Mouse (Mus musculus) spleen, postnatal 4 days (tissue): ENCODE results near the gene Epb41.

Experiments
- DNase-seq, 2 experiments: peaks; one replicate each; pipeline ENCODE4 v3.0.0; 2022; ENCODE audit warnings: low spot score in 2 of 2

The Epb41 gene

GRCm38 (mm10) chr4:131898503-131899179 lies 176.5 kb downstream of the Epb41 start:
- DNase-seq: no peak

- no peak for DNase-seq
These were observed 177.3 kb downstream of the Epb41 start for GRCm38 (mm10) chr4:131897787-131898186.

DNA sequence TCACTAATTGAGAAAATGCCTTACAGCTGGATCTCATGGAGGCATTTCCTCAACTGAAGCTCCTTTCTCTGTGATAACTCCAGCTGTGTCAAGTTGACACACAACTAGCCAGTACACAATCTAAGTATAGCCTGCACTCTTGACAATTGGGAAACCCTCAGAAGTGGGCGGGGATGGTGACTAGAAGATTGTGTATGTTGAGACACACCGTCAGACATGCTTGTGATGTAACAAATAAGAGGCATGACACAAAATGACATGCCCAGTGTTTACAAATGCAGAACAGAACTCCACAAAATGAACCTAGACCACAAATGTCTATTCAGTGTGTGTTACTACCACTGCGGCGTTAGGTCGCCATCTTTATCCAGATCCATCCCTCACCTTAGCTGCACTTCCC lies 178.0 kb downstream of the Epb41 start:
- no peak for DNase-seq

- no peak for DNase-seq
These were observed 184.4 kb downstream of the Epb41 start for GRCm38 (mm10) chr4:131890692-131891091.

- DNase-seq: no peak
These were observed 186.6 kb downstream of the Epb41 start for GRCm38 (mm10) chr4:131888564-131888963.

DNA sequence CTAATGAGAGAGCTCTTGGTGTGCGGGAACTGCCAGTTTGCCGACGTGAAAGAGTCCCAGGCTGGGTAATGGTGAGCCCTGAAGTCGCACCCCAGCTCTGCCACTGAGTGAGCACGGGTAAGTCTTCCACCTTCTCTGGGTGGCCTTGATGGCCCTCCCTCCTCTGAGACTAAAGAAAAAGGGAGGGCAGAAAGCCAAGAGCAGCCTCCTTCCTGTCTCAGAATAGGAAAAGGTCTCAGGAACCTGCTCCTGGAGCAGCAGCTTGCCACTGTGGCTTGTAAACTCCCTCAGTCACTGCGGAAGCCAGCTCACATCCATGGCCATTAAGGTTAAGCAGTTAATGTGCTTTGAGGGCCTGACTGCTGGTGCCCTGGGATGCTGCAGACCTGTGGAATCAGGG lies 189.7 kb downstream of the Epb41 start:
- DNase-seq: no peak

- no peak for DNase-seq
These were observed 191.6 kb downstream of the Epb41 start for GRCm38 (mm10) chr4:131883571-131883970.

DNA sequence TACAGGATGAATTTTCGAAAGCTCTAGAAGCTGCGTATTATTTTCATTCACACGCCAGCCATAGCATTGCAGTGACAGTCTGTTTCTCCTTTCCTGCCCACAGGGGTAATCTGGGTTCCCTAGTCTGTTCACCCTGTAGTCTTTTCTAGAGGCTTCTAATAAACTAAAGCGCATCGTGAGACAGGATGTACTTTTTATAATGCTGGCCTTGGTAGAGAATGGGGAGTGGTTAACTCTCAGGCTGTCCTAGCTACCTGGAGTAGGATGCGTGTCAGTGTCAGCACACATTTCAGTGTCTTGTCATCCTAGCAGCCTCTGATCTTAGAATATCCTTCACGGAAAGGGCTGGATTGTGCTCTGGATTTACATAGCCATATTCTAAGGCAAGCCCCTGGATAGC lies 193.8 kb downstream of the Epb41 start:
- DNase-seq: no peak

GRCm38 (mm10) chr4:131879692-131880091 lies 195.4 kb downstream of the Epb41 start:
- no peak for DNase-seq

DNA sequence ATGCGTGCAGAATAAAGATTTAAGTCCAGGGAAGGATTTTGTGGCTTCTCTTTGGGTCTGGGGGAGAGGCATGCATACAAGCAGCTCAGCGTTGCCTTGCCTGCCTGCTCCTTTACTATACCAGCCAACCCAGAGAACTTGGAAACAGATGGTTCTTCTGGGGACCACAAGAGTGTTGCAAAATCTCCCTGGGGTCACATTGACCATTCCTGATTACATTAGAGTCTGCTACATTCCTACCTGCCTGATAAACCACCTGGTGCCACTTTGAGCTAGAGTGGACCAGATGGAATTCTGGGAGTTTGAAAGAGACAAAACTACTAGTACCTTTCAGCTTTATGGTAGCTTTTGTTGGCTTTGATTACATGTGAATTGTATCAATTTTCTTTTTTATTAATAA lies 198.3 kb downstream of the Epb41 start:
- DNase-seq: no peak

DNA sequence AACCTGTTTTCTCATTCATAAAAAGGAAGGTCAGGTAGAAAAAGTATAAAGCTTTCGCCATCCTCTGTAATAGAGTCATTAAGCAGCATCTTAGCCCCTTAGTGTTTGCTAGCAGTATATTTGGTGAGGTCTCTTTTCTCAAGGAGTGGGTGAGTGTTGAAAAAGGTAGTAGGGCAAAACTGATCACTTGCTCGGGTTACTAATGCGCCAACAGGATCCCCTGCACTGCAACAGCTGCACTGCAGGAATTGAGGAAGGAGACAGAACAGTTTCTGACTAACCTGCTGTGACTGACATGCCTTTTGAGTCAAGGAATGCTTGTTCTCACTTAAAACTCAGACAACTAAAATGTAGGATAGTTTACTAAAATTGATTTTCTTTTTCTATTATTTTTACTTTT lies 199.9 kb downstream of the Epb41 start:
- no peak for DNase-seq

DNA sequence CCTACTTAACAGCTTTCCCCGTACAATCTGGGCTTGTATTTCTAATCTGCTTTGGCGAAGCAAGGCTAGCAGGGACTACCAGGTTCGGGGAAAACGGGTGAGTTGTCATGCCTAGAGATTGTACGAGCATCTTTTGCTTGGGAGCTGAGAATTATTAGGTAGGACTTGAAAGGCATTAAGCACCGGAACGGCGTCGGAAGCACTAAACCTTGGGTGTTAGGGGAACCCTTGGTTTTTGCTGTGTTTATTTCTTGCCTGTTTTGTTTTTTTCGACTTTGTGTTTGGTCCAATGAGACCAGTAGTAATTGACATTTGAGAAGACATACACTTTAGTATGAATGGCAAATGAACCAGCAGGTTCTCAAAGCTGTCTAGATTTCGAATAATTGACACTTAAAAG lies 200.6 kb downstream of the Epb41 start:
- DNase-seq: no peak

- DNase-seq: no peak
These were observed 201.0 kb downstream of the Epb41 start for GRCm38 (mm10) chr4:131874169-131874536.
